Mouse (Mus musculus) forebrain, embryonic 12.5 days (tissue): Measurements from ENCODE around the gene Gm13941. TPM values are rescaled to one million over a fixed set of nuclear protein-coding genes. Genes with fewer than 3 reads are reported as not detected.

Experiments
- ATAC-seq: fragments of 200-750 bp; cut with Nextera tagmentation; 2 replicates; pipeline ENCODE4 v1.8.0; 2017; ENCODE audit warnings: moderate TSS enrichment; ENCODE audit not compliant: low FRiP score
- H3K27ac ChIP-seq: fragments of 300-500 bp; sonication (generic); 2 replicates; pipeline ENCODE4 v1.5.1; 2016; ENCODE audit warnings: mild to moderate bottlenecking
- H3K27me3 ChIP-seq: fragments of 300-500 bp; sonication (generic); 2 replicates; pipeline ENCODE4 v1.6.1; 2016; ENCODE audit warnings: mild to moderate bottlenecking
- H3K36me3 ChIP-seq: fragments of 300-500 bp; sonication (generic); replicated peaks from 2 replicates; pipeline ENCODE4 v1.6.1; 2016; ENCODE audit warnings: mild to moderate bottlenecking
- H3K4me1 ChIP-seq: fragments of 300-500 bp; sonication (generic); 2 replicates; pipeline ENCODE4 v1.6.1; 2016
- H3K4me2 ChIP-seq: fragments of 300-500 bp; sonication (generic); 2 replicates; pipeline ENCODE4 v1.6.1; 2016; ENCODE audit warnings: mild to moderate bottlenecking, moderate library complexity
- H3K4me3 ChIP-seq: fragments of 300-500 bp; sonication (generic); replicated peaks from 2 replicates; pipeline ENCODE4 v1.5.1; 2016; ENCODE audit warnings: mild to moderate bottlenecking
- H3K9ac ChIP-seq: fragments of 300-500 bp; sonication (generic); 2 replicates; pipeline ENCODE4 v1.6.1; 2016; ENCODE audit warnings: mild to moderate bottlenecking
- H3K9me3 ChIP-seq: fragments of 300-500 bp; sonication (generic); 2 replicates; pipeline ENCODE4 v1.6.1; 2016
- WGBS: fragments of 180-500 bp; shearing (Covaris S2); methylation state at CpG from one replicate; pipeline ENCODE4 v1.1.7; 2016; 5-methylcytosine and 5-hydroxymethylcytosine counted together
- polyA plus RNA-seq: library from polyadenylated mRNA; unstranded; fragments of >200 nt; fragmentation: Nextera tagmentation; extraction: Ambion mirVana; gene quantifications from 2 replicates; pipeline ENCODE4 v1.2.1, GENCODE M21; 2016

The Gm13941 gene
- polyA plus RNA-seq: not detected in 2 replicates

- Histone ChIP-seq H3K27me3 (no peaks in the 10 kb centered on the region), H3K9ac (no peak within 1 kb of the TSS), H3K27ac (no peak within 1 kb of the TSS), H3K9me3 (no peaks in the 10 kb centered on the region), H3K4me2 (no peak within 1 kb of the TSS), H3K4me3 (no peak within 1 kb of the TSS), H3K4me1 (no peaks in the 10 kb centered on the region), H3K36me3 (no peaks in the 10 kb centered on the region)
- no peak for ATAC-seq
Observed at GRCm38 (mm10) chr2:111105882-111106281, at the start of gene Gm13941. Gene Gm13941, minus strand, starts transcription at chr2:111105982.

DNA sequence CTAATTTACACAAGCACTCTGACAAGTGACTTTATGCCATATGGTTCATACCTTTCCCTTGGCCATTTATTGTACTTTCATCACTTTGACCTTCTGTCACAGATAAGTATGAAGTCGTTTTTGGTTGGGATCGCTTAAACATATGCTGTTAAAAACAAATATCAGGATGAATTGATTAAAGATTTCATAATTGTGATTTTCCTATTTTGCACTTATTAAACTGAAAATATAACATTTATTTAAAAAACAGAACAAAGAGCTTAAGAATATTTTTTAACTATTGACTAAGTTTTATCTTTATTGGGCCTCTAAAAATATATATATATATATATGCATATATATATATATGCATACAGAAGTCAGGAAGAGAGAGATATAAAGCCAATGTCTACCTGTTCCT is 47.1 kb upstream of the Gm13941 start, which contains the start of gene Gm15130:
Gm15130 (minus strand) TSS at position 101 of the 400 bp plus-strand sequence.
- Histone ChIP-seq H3K9me3 (no peaks in the 10 kb centered on the region), H3K27ac (no peak within 1 kb of the TSS), H3K4me1 (no peaks in the 10 kb centered on the region), H3K4me3 (no peak within 1 kb of the TSS), H3K36me3 (no peaks in the 10 kb centered on the region), H3K4me2 (no peak within 1 kb of the TSS), H3K9ac (no peak within 1 kb of the TSS), H3K27me3 (no peaks in the 10 kb centered on the region)
- ATAC-seq: no peak
- WGBS: 83% methylated on average over 2 of the region's 2 CpGs

DNA sequence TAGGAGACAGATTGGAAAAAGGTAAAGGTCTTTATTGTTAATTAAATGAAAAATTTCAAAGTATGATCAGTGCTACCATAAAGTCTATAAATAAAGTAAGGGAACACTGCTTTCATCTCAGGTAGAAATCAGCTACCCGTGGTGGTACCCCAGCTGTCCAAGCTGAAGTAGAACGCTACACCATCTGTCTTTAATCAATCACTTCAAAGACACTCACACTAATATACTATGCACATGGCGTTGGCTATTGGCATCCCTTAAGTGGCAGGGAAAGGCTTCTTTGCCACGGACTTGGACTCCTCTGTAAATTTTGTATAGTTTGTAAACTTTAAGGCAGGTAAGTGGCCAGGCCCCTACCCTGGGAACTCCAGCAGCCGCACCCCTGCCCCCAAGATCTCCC is 30.0 kb upstream of the Gm13941 start:
- H3K4me2 ChIP-seq: no peak overlapping the region
- no peaks in the 10 kb centered on the region for H3K36me3 ChIP-seq
- ATAC-seq: no peak
- H3K27me3 ChIP-seq: no peaks in the 10 kb centered on the region
- H3K9ac ChIP-seq: no peak overlapping the region
- H3K4me1 ChIP-seq: no peaks in the 10 kb centered on the region
- H3K9me3 ChIP-seq: no peaks in the 10 kb centered on the region
- 82% methylated on average over 5 of the region's 5 CpGs for WGBS
- H3K4me3 ChIP-seq: no peak overlapping the region
- H3K27ac ChIP-seq: no peak overlapping the region

GRCm38 (mm10) chr2:111058586-111059261 is 47.1 kb downstream of the Gm13941 start:
- WGBS: 94% methylated on average over 1 of the region's 1 CpGs
- ATAC-seq: peak; percentile 85; the same call in 1 of the 2 replicates
- Histone ChIP-seq H3K4me2 (no peak overlapping the region), H3K36me3 (no peaks in the 10 kb centered on the region), H3K27me3 (no peaks in the 10 kb centered on the region), H3K4me1 (no peaks in the 10 kb centered on the region), H3K9me3 (no peaks in the 10 kb centered on the region), H3K4me3 (no peak overlapping the region), H3K27ac (no peak overlapping the region), H3K9ac (no peak overlapping the region)

Other genes starting within 250 kb of the Gm13941 start
- gene Ano3, start 155.1 kb downstream of the Gm13941 start, polyA plus RNA-seq: 0.94 and 1.3 TPM in 2 replicates
- gene Gm15130, start 47.0 kb upstream of the Gm13941 start, polyA plus RNA-seq: not detected in 2 replicates
- not detected in 2 replicates for gene 4930430A15Rik, start 123.6 kb upstream of the Gm13941 start, polyA plus RNA-seq
- gene Olfr1275, start 129.3 kb upstream of the Gm13941 start, polyA plus RNA-seq: not detected in 2 replicates
- gene Olfr1276, start 148.5 kb upstream of the Gm13941 start, polyA plus RNA-seq: not detected in 2 replicates
- not detected in 2 replicates for gene Olfr1277, start 168.1 kb upstream of the Gm13941 start, polyA plus RNA-seq
- not detected in 2 replicates for gene Olfr1278, start 184.2 kb upstream of the Gm13941 start, polyA plus RNA-seq
- gene Olfr1279, start 194.7 kb upstream of the Gm13941 start, polyA plus RNA-seq: not detected in 2 replicates
- not detected in 2 replicates for gene Olfr1280, start 208.0 kb upstream of the Gm13941 start, polyA plus RNA-seq
- not detected in 2 replicates for gene Olfr1281, start 220.5 kb upstream of the Gm13941 start, polyA plus RNA-seq
- gene Olfr1282, start 230.1 kb upstream of the Gm13941 start, polyA plus RNA-seq: not detected in 2 replicates